Mouse (Mus musculus) thymus, adult 18-20 months (tissue): ENCODE results near the gene S100a4.

Experiments
- DNase-seq, 2 experiments: peaks; one replicate each; pipeline ENCODE4 v3.0.0; 2022; ENCODE audit warnings: mixed read lengths in 2 of 2

The S100a4 gene

DNA sequence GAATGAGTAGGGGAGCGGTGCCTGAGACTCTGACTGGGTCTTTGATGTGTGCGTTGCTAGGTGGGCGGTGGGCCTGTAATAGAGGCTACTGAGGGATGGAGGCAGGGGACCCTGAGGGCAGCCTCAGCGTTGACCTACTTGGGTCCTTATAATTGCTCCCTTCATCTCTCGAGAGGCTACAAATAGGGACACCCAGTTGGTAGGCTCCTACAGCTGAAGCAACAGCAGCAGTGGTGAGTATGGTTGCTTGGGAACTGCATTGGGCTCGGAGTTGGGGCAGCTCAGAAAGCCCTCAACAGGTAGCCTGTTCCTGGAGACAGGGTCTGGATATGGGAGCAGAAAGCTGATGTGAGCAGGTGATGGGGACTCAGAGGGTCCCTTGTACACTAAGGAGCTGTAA lies 3.5 kb upstream of the S100a4 start:
- DNase-seq = no peak

DNA sequence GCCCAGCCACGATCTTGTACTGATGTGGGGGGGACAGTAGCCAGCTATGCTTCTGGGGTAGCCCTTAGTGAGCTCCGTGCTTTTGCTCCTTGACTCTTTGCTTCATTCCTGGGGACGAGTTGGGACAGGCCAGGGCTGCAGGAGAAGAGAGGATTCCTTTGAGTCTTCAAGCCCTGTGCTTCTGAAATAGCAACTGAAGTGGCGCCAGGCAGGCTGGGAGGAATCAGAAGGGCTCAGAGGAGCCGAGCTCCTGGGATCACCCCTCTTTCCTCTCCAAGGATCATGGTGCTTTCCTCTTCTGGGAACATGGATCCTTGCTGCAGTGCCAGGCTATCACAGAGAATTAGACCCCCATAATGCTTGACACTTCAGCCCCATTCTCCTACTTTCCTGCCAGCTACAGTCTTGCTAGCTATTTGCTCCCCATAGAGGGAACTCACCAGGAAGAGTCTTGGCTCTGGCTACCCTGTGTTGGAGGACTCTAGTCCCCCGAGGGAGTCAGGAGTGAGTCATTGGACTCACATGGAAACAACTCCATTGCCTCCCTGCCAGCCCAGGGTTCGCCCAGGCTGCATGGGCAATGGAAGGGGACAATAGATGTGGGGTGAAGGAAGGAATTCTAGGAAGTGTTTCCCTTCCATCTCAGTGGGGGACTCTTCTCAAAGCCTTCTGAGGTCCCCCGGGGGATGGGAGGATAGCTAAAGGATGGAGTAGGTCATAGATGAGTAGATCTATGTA lies 2.9 kb upstream of the S100a4 start:
- no peak for DNase-seq

DNA sequence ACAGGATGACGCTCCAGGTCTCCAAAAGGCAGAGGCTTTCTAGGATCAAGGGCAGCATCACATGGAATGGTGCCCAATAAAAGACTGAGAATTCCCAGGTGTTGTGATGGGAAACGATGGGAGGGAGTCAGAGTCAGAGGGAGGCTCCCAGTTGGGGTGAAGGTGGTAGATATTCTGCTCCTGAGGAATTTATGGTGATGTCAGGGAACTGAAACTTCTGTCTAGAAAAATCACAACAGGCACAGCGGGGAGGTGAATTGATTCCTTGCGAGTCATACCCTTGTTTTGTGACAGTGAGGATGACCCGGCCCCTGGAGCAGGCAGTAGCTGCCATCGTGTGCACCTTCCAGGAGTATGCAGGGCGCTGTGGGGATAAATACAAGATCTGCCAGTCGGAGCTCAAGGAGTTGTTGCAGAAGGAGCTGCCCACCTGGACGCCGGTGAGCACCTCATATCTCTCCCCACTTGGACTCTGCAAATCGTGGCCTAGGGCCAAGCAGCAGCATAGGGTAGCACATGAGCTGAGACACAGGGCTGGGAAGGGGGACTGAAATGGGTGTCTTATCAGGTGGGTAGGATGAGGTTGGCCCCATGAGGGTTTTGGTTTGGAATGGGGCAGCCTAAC lies 2.0 kb upstream of the S100a4 start, which contains the start of gene Gm42674:
TSS of gene Gm42674 (plus strand) at position 419 of the 625 bp plus-strand sequence.
- no peak for DNase-seq

DNA sequence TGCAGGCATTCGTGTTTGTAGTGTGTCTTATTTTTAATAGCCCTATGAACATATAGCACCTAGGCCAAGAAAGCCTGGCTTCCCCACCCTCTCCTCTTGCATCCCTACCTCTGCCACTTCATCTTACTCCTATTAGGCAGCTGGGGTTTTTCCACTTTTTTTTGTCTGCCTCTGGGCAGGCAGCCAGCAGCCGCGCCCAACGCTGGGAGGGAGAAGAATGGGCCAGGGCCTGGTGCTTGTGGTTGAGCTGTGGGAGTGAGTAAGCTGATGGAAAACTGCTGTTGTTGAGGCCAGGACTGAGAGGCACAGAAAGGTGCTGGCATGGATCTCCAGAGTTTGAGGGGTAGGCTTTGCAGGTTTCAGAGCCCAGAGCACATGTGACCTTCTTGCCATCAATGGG lies 845 bp downstream of the S100a4 start:
- DNase-seq = no peak

DNA sequence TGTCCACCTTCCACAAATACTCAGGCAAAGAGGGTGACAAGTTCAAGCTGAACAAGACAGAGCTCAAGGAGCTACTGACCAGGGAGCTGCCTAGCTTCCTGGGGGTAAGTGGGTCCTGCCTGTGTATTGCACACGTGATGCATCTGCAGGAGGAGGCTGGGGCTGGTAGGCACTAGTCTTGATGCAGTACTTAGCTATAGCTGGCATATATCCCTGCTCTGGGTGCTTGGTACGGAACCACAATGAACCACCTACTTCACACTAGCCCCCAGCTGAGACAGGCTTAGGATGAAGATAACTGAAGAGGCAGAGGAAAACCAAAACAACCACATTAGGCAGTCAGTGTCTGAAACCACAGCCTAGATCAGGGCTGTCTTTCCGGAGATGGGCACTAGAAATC lies 1.5 kb downstream of the S100a4 start:
- no peak for DNase-seq

DNA sequence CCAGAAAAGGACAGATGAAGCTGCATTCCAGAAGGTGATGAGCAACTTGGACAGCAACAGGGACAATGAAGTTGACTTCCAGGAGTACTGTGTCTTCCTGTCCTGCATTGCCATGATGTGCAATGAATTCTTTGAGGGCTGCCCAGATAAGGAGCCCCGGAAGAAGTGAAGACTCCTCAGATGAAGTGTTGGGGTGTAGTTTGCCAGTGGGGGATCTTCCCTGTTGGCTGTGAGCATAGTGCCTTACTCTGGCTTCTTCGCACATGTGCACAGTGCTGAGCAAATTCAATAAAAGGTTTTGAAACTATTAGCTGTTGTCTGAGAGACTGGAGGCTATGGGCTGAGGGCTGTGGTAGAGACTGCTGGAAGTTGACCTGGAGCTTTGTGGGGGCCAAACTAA lies 2.2 kb downstream of the S100a4 start:
- DNase-seq = no peak

DNA sequence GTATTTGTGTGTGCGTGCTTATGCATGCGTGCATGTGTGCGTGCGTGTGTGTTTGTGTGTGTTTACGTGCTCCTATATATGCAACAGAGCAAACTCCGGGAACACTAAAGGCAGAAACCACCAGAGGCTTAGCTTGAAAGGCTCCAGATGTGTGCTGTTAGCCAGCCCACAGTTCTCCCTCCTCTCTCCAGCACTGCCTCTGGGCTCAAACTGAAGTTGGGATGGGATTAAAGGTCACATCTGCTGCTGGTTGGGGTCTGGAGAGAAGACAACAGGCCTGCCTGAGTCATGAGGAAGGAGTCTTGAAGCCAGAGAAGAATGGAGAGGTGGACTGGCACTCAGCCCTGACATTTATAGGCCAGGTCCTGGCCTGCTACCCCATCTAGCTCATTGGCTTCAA lies 2.6 kb downstream of the S100a4 start:
- no peak for DNase-seq

DNA sequence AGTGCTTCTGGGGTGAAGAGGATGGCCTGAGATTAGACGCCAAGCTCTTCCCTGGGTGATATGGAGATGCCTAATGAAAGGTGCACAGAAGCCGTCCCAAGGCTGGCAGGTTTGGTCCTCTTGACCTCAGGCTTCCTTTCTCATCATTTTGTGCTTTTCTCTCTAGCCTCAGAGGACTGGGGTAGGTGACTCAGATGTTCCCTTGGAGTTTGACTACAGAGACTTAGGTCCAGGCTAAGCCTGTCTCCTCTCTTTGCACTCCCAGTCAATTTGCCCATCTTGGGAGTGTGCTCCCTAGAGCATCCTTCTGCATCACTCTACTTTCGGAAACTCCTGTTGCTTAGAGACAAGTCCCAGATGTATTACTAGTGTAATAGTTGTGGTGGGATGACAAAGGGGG lies 3.8 kb downstream of the S100a4 start:
- no peak for DNase-seq

DNA sequence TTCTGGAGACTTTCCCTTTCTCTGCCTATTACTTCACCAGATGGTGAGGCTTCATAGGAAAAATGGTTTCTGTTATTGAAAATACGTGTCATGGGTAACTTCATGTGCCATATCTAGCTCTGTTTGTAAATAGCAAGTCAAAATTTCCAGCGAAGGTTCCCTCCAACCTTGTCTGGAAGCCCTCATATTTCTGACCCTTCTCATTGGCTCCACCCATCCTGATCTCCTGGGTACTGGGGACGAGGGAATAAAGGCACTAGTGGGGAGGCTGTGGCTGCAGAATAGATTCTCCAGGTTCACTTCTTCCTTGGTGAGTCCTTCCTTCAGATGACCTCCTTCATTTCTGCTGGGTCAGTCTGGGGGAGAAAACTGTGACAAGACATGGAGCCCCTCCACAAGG lies 4.7 kb downstream of the S100a4 start, which contains the start of gene S100a5:
TSS of gene S100a5 (plus strand) at position 301 of the 400 bp plus-strand sequence.
- no peak for DNase-seq

DNA sequence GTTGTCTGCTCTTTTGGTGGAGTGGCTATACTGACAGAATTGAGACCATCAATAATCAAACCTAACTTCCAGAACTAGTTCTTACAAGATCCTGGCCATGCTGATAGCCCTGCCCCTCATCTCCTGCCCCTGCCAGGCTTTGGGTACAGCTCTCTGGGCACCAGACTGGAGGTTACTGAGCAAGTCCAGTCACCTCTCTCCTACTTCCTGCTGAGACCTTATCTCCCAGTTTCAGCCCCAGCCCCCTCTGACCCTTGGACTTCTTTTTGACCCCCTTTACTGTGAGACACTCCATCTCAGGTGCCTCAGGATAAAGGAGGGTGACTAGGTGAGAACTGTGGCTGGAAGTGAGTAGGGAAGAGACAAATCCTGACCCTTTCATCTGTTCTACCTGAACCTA lies 5.5 kb downstream of the S100a4 start:
- no peak for DNase-seq

DNA sequence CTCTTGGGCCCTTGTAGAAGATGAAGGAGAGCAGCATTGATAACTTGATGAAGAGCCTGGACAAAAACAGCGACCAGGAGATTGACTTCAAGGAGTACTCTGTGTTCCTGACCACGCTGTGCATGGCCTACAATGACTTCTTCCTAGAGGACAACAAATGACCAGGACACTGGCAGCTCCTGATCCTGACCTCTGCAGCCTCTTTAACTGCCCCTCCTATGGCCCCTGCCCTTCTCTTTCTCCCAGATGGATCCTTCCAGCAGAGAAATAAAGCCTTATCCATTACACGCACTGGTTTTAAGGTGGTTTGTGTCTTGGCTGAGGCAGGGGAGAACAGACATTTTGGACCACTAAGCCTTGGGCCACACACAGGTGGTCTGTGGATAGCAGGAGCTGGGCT lies 7.9 kb downstream of the S100a4 start:
- DNase-seq = no peak

DNA sequence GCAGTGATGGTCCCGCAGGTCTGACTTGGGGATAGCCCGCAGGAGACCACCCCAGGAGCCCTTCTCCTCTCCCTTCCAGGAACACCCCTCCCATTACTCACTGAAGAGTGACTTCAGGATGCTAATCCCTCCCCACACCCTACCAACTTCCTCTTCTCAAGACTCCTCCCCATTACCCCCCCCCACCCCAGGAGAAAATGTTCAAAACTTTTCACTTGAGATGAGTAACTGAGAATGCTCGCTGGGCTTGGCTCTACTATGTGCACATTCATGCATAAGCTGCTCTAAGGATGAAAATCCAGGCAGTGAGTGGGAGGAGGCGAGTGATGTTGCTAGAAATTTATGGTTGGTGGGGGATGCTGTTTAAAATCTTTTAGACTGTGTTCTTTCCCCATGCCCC lies 8.5 kb downstream of the S100a4 start:
- no peak for DNase-seq

DNA sequence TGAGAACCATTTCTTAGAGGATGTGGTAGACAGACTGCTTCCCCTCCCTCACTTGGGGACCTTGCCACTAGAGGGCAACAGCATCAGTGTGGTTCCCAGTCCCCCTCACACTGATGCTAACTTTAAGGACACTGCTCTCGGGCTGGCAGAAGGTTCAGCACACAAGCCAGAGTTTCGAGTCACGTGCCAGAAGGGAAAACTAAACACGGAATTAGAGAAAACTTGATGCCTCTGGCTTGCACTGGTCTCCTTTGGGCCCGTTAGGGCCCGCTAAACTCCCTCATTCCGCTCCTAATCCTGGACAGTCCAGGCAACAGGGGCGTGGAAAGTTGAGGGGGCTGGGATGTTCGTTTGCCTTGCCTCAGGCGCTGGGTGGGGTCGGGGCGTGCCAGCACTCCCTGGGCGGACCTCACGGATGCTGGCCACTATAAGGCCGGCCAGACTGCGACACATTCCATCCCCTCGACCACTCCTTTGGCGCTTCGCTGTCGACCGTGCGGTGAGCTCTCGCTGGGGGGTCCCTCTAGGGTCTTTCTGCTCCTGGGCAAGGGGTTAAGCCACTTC lies 9.2 kb downstream of the S100a4 start, which contains the start of gene S100a6:
TSS of gene S100a6 (plus strand) at position 155 of the 564 bp plus-strand sequence.
- DNase-seq = peak; percentile 59 to 71

DNA sequence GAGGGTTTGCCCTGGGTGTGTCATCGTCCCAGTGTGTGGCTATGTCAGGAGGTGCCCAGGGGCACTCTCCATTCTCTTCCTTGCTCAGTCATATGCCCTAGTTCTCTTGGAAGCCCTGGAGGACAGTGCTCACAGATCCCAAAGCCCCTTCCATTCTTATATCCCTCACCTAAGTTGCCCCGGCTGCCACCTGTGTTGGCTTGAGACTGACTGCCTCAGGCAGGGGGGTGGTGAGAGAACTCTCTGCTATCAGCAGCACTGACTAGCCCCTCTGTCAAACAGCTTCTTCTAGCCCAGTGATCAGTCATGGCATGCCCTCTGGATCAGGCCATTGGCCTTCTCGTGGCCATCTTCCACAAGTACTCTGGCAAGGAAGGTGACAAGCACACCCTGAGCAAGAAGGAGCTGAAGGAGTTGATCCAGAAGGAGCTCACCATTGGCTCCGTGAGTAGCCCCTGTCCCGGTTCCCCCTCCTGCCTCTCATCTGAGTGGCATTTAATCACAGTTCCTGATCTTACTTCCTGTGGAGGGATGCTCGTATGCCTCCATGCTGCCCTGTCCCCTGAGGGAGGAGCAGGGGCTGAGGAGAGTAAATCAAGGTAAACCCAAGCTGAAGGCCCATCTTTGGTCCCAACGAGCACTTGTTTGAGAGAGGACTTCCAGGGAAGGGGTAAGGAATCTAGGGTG lies 10.0 kb downstream of the S100a4 start:
- DNase-seq = no peak

DNA sequence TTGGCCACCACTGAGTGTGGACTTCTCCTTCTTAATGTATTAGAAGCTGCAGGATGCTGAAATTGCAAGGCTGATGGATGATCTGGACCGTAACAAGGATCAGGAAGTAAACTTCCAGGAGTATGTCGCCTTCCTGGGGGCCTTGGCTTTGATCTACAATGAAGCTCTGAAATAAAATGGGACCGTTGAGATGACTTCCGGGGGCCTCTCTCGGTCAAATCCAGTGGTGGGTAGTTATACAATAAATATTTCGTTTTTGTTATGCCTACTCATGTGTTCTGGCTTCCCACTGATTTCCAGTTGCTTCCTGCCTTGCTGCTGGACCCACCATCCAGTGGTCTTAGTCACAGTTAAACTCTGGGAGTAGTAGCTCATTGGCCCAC lies 10.6 kb downstream of the S100a4 start:
- DNase-seq = no peak

DNA sequence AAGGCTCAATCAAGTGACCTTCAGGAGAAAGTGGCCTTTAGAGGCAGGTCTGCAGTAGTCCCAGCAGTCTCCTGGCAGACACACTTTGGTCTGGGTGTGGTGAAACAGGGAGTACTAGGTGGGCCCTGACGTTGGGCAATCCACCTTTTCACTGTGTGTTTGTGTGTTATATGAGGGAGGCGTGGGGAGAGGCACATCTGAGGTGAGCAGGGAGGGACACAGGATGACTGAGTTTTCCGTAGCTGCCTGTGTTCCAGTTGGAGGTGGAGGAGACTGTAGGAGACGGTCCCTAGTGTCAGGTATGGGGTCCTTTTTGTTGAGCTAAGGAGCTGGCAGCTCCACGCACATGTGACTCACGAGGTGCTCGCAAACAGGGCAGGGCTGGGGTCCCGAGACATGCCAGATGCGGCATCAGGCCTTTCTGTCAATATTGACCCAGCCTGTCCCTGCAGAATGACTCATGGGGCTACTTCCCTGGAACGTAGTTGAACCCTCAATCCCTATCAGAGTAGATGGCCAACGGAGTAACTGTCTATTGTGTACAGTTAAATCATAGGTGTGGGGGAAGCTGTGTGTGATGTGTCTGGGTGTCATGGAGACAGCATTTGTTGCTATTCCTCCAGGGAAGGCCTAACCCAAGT lies 11.2 kb downstream of the S100a4 start:
- no peak for DNase-seq

DNA sequence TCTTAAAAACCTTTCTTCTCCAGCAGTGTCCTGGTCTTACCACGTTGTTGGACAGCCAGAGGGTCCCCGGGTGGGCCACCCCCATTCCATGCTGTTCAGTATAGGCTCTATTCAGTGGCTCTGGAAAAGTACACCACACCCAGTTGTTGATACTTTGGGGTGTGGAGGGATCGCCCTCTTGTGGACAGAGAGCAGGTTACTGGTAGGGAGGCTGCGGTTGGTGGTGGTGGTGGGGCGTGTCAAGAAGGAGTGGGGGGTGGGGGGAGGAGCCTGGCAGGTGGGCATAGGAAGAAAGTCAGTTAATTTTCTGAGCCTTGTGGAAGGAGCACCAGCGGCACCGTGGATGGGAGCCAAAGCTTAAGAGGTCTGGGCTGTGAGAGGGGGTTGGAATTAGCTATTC lies 11.8 kb downstream of the S100a4 start:
- DNase-seq = peak; percentile 70 to 75

DNA sequence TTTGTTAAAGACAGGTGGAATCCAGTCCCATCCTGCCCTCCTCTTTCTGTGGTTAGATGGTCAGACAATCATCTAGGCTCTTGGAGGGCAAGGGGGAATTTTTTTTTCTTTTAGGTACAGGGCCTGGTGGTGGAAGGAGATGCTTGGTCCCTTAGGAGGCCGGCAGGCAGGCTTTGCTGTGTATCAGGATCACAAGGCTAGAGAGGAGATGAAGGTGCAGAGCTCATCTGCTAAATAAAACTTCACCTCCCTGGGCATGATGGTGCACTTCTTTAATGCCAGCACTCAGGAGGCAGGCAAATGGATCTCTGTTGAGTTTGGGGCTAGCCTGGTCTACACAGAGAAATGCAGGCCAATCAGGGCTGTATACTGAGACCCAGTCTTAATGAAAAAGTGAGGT lies 12.3 kb downstream of the S100a4 start:
- DNase-seq = no peak

DNA sequence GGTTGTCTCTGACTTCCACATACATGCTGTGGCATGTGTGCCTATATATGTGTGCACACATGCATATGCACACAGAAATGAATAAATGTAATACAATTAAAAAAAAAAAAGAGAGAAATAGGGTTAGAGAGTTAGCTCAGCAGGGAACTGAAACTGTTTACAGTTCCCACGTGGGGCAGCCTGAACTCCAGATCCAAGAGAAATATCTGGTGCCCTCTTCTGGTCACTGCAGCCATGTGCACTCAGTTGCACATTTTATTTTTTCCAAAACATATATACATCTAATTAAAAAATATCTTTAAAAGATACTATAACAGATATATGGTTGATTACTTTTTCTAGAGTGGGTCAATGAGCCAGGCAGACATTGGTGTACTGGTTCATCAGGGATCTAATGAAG lies 14.0 kb downstream of the S100a4 start:
- DNase-seq = no peak

DNA sequence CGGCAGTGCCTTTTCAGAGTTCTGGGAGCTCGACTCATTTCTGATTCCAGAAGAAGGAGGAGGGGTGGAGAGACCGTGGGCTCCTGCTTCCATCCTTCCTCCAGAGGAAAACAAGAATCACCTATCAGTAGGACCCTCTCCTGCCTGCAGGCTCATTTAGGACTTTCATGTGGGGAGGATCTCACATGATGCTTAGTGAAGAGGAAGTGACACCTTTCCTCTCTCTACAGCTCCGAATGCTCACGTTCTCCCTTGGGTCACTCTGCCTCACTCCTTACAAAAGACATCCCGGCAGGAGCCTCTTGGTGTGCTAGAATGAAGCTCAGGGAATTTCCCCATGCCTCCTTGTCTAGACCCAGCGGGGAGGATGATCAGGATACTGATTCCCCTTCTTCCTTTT lies 18.0 kb downstream of the S100a4 start:
- no peak for DNase-seq

DNA sequence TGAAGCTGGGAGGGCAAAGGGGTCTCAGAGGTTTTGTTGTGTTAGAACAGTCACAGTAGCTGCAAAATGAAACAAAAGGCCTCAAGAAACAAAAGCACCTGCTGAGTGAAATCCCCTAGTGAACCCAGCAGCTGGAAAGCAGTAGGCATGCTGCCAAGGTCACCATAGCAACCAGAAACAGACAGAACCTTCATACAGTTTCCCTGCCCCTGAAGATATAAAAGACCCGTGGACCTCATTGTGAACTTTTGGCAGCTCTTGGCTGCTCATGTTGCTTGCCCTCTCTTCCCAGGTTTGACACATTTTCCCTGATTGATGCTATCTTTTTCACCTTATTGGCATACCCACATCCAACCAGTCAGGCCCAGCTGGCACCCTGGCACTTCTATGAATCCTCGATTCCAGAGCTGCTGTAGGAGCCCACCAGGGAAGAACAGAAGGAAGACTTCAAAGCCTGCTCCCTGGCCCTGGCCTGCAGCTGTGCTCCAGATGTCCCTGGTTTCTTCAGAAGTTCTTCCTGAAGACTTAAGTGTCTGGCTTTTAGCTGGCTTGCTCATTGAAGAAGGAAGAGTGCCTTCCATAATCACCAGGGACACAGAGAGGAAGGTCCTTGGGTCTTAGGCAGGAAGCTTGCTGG lies 20.0 kb downstream of the S100a4 start:
- DNase-seq = peak in 1 of 2 experiments; percentile 57

DNA sequence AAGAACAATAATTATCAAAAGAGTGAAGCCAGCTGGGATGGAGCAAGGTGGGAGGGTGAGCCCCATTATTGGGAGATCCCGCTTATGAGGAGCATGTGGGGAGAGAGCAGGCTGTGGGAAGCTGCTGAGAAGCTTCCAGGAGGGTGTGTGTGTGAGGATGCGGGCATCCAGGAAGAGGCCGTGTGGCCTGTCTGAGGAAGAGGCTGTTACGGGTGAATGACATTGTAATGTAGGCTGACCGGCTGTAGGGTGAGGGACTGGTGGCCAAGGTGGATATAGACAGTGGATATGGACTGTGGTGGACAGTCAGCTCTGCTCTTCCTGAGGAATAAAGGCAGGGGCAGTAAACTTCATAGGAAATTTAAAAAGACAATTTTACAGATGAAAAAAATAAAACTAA lies 21.9 kb downstream of the S100a4 start:
- DNase-seq = no peak
